Mouse (Mus musculus): ENCODE measurements around the gene Cdcp1. TPM values are rescaled to one million over a fixed set of nuclear protein-coding genes. Genes with fewer than 3 reads are reported as not detected.

The Cdcp1 gene
- 0.13 and 0.21 TPM in 2 replicates for polyA plus RNA-seq (2015; fragmentation: Nextera tagmentation; extraction: Ambion mirVana)

GRCm38 (mm10) chr9:123215621-123216440 is at the start of gene Cdcp1:
TSS of gene Cdcp1 (minus strand) at chr9:123216038.
- Histone ChIP-seq H3K4me2 (peak within 1 kb of the TSS; percentile 53), H3K27ac (replicated peaks) (no peak within 1 kb of the TSS), H3K9me3 (no peaks in the 10 kb centered on the region), H3K36me3 (no peaks in the 10 kb centered on the region), H3K27me3 (peaks cover 19% of the 10 kb centered on the region), H3K4me3 (peak within 1 kb of the TSS; percentile 29), H3K4me1 (replicated peaks) (peaks cover 8% of the 10 kb centered on the region; the same call in 1 of the 2 replicates), H3K9ac (no peak within 1 kb of the TSS)
- no peak for ATAC-seq (ENCODE audit: low FRiP score, low read depth)
- WGBS, result 7% methylated on average over 45 of the region's 45 CpGs

GRCm38 (mm10) chr9:123260611-123261021 is 44.8 kb upstream of the Cdcp1 start, which contains the start of gene Tmem158:
TSS of gene Tmem158 (minus strand) at chr9:123260764.
- H3K36me3 ChIP-seq, result no peaks in the 10 kb centered on the region
- peak within 1 kb of the TSS; percentile 75 for H3K4me2 ChIP-seq
- H3K27ac ChIP-seq (replicated peaks), result peak within 1 kb of the TSS; percentile 84
- H3K9ac ChIP-seq, result peak within 1 kb of the TSS; percentile 66
- no peaks in the 10 kb centered on the region for H3K9me3 ChIP-seq
- peak; percentile 93 for ATAC-seq (ENCODE audit: low FRiP score, low read depth)
- peaks cover 13% of the 10 kb centered on the region; the same call in 1 of the 2 replicates for H3K4me1 ChIP-seq (replicated peaks)
- WGBS, result 0% methylated on average over 29 of the region's 40 CpGs
- peak within 1 kb of the TSS; percentile 83 for H3K4me3 ChIP-seq
- H3K27me3 ChIP-seq, result peaks cover 12% of the 10 kb centered on the region; the same call in 1 of the 2 replicates

GRCm38 (mm10) chr9:123259896-123260610 is 44.2 kb upstream of the Cdcp1 start:
- Histone ChIP-seq H3K4me1 (replicated peaks) (peaks cover 13% of the 10 kb centered on the region; the same call in 1 of the 2 replicates), H3K4me2 (peak overlapping the region; percentile 75), H3K9me3 (no peaks in the 10 kb centered on the region), H3K9ac (peak overlapping the region; percentile 66), H3K27me3 (peaks cover 12% of the 10 kb centered on the region; the same call in 1 of the 2 replicates), H3K36me3 (no peaks in the 10 kb centered on the region), H3K4me3 (peak overlapping the region; percentile 83), H3K27ac (replicated peaks) (peak overlapping the region; percentile 84)
- peak; percentile 84 for ATAC-seq (ENCODE audit: low FRiP score, low read depth)
- under 1% methylated on average over 77 of the region's 92 CpGs for WGBS

- H3K36me3 ChIP-seq, result no peaks in the 10 kb centered on the region
- peaks cover 13% of the 10 kb centered on the region; the same call in 1 of the 2 replicates for H3K4me1 ChIP-seq (replicated peaks)
- H3K27ac ChIP-seq (replicated peaks), result peak overlapping the region; percentile 84
- H3K4me3 ChIP-seq, result peak overlapping the region; percentile 83
- H3K9ac ChIP-seq, result peak overlapping the region; percentile 66
- H3K4me2 ChIP-seq, result peak overlapping the region; percentile 75
- H3K27me3 ChIP-seq, result peaks cover 12% of the 10 kb centered on the region; the same call in 1 of the 2 replicates
- ATAC-seq (ENCODE audit: low FRiP score, low read depth), result peak; percentile 52; the same call in 1 of the 2 replicates
- under 1% methylated on average over 39 of the region's 45 CpGs for WGBS
- no peaks in the 10 kb centered on the region for H3K9me3 ChIP-seq
Observed at GRCm38 (mm10) chr9:123259461-123259895, 43.6 kb upstream of the Cdcp1 start.

GRCm38 (mm10) chr9:123258796-123259195 is 43.0 kb upstream of the Cdcp1 start:
- no peak for ATAC-seq (ENCODE audit: low FRiP score, low read depth)
- Histone ChIP-seq H3K4me1 (replicated peaks) (peaks cover 13% of the 10 kb centered on the region; the same call in 1 of the 2 replicates), H3K27ac (replicated peaks) (peak overlapping the region; percentile 84; the same call in 1 of the 2 replicates), H3K4me3 (peak overlapping the region; percentile 83), H3K9ac (peak overlapping the region; percentile 66; the same call in 1 of the 2 replicates), H3K9me3 (no peaks in the 10 kb centered on the region), H3K27me3 (peaks cover 12% of the 10 kb centered on the region; the same call in 1 of the 2 replicates), H3K36me3 (no peaks in the 10 kb centered on the region), H3K4me2 (peak overlapping the region; percentile 75)
- 19% methylated on average over 10 of the region's 10 CpGs for WGBS

GRCm38 (mm10) chr9:123255736-123256135 is 39.9 kb upstream of the Cdcp1 start:
- Histone ChIP-seq H3K4me3 (no peak overlapping the region), H3K9me3 (no peaks in the 10 kb centered on the region), H3K36me3 (no peaks in the 10 kb centered on the region), H3K4me2 (no peak overlapping the region), H3K27me3 (0 out of 2 replicates have a peak, but pooled peaks cover 4% of the 10 kb centered on the region), H3K9ac (no peak overlapping the region), H3K4me1 (replicated peaks) (peaks cover 9% of the 10 kb centered on the region; the same call in 1 of the 2 replicates), H3K27ac (replicated peaks) (no peak overlapping the region)
- no peak for ATAC-seq (ENCODE audit: low FRiP score, low read depth)
- 91% methylated on average over 3 of the region's 3 CpGs for WGBS

GRCm38 (mm10) chr9:123247992-123248391 is 32.2 kb upstream of the Cdcp1 start:
- H3K36me3 ChIP-seq, result no peaks in the 10 kb centered on the region
- no peak overlapping the region for H3K27ac ChIP-seq (replicated peaks)
- H3K4me1 ChIP-seq (replicated peaks), result no peaks in the 10 kb centered on the region
- H3K4me3 ChIP-seq, result no peak overlapping the region
- H3K9me3 ChIP-seq, result no peaks in the 10 kb centered on the region
- 91% methylated on average over 1 of the region's 1 CpGs for WGBS
- H3K9ac ChIP-seq, result no peak overlapping the region
- H3K4me2 ChIP-seq, result no peak overlapping the region
- no peak for ATAC-seq (ENCODE audit: low FRiP score, low read depth)
- H3K27me3 ChIP-seq, result no peaks in the 10 kb centered on the region

GRCm38 (mm10) chr9:123245146-123245545 is 29.3 kb upstream of the Cdcp1 start:
- Histone ChIP-seq H3K27me3 (no peaks in the 10 kb centered on the region), H3K4me2 (no peak overlapping the region), H3K4me1 (replicated peaks) (no peaks in the 10 kb centered on the region), H3K9me3 (no peaks in the 10 kb centered on the region), H3K4me3 (no peak overlapping the region), H3K36me3 (no peaks in the 10 kb centered on the region), H3K9ac (no peak overlapping the region), H3K27ac (replicated peaks) (no peak overlapping the region)
- WGBS, result 79% methylated on average over 4 of the region's 4 CpGs
- no peak for ATAC-seq (ENCODE audit: low FRiP score, low read depth)

GRCm38 (mm10) chr9:123243988-123244387 is 28.1 kb upstream of the Cdcp1 start:
- no peaks in the 10 kb centered on the region for H3K27me3 ChIP-seq
- no peak overlapping the region for H3K4me2 ChIP-seq
- no peaks in the 10 kb centered on the region for H3K4me1 ChIP-seq (replicated peaks)
- WGBS, result 64% methylated on average over 10 of the region's 10 CpGs
- no peak overlapping the region for H3K9ac ChIP-seq
- no peaks in the 10 kb centered on the region for H3K36me3 ChIP-seq
- no peaks in the 10 kb centered on the region for H3K9me3 ChIP-seq
- no peak overlapping the region for H3K27ac ChIP-seq (replicated peaks)
- ATAC-seq (ENCODE audit: low FRiP score, low read depth), result no peak
- no peak overlapping the region for H3K4me3 ChIP-seq

- H3K9ac ChIP-seq, result no peak overlapping the region
- H3K27me3 ChIP-seq, result no peaks in the 10 kb centered on the region
- no peak overlapping the region for H3K27ac ChIP-seq (replicated peaks)
- ATAC-seq (ENCODE audit: low FRiP score, low read depth), result no peak
- peaks cover 7% of the 10 kb centered on the region for H3K4me1 ChIP-seq (replicated peaks)
- WGBS, result 96% methylated on average over 5 of the region's 5 CpGs
- H3K9me3 ChIP-seq, result no peaks in the 10 kb centered on the region
- no peak overlapping the region for H3K4me3 ChIP-seq
- H3K36me3 ChIP-seq, result no peaks in the 10 kb centered on the region
- H3K4me2 ChIP-seq, result no peak overlapping the region
Observed at GRCm38 (mm10) chr9:123241191-123241590, 25.4 kb upstream of the Cdcp1 start.

GRCm38 (mm10) chr9:123240751-123241150 is 24.9 kb upstream of the Cdcp1 start:
- no peaks in the 10 kb centered on the region for H3K36me3 ChIP-seq
- H3K4me1 ChIP-seq (replicated peaks), result peaks cover 7% of the 10 kb centered on the region
- no peak overlapping the region for H3K9ac ChIP-seq
- no peak overlapping the region for H3K4me2 ChIP-seq
- no peaks in the 10 kb centered on the region for H3K27me3 ChIP-seq
- ATAC-seq (ENCODE audit: low FRiP score, low read depth), result no peak
- H3K9me3 ChIP-seq, result no peaks in the 10 kb centered on the region
- 86% methylated on average over 2 of the region's 2 CpGs for WGBS
- H3K27ac ChIP-seq (replicated peaks), result no peak overlapping the region
- H3K4me3 ChIP-seq, result no peak overlapping the region
